Mouse (Mus musculus) CH12.LX (cell line): ENCODE data around the gene Cacnb4. TPM values are rescaled to one million over a fixed set of nuclear protein-coding genes. Genes with fewer than 3 reads are reported as not detected.

Source experiments
- DNase-seq: peaks from one replicate; pipeline ENCODE4 v3.0.0-alpha.2; 2013; ENCODE audit errors: extremely low read depth
- H3K27ac ChIP-seq: 2 replicates; pipeline ENCODE4 v1.5.1; 2012; ENCODE audit warnings: low read depth, mild to moderate bottlenecking, control low read depth, moderate library complexity; ENCODE audit not compliant: insufficient read depth
- H3K27me3 ChIP-seq: replicated peaks from 2 replicates; pipeline ENCODE3; 2012; ENCODE audit warnings: inconsistent platforms
- H3K36me3 ChIP-seq, 2 experiments: replicated peaks in 1 of 2; 2 replicates each; pipeline versions ENCODE3 to v1.6.1; 2012; ENCODE audit warnings: inconsistent platforms in 1 of 2, low read length in 1 of 2, mild to moderate bottlenecking in 1 of 2, mixed read lengths in 1 of 2, moderate library complexity in 1 of 2; ENCODE audit not compliant: control insufficient read depth in 1 of 2, insufficient read depth in 1 of 2
- H3K4me1 ChIP-seq, 2 experiments: 2 replicates each; pipeline ENCODE4 v1.6.1; 2012; ENCODE audit warnings: inconsistent platforms in 1 of 2, moderate library complexity in 1 of 2; ENCODE audit not compliant: insufficient read depth in 2 of 2, control insufficient read depth in 1 of 2
- H3K4me2 ChIP-seq: 2 replicates; pipeline ENCODE4 v1.6.1; 2012; ENCODE audit warnings: low read depth, mild to moderate bottlenecking, control low read depth; ENCODE audit not compliant: poor library complexity, insufficient read depth, severe bottlenecking
- H3K4me3 ChIP-seq, 3 experiments: fragments of 150-350 bp in 1 of 3; sonication (generic) in 1 of 3; replicated peaks in 1 of 3; 2 replicates each; pipeline versions ENCODE3 to v1.5.1; 2011 to 2012; ENCODE audit warnings: low read depth in 2 of 3, low read length in 2 of 3, mild to moderate bottlenecking in 2 of 3, moderate library complexity in 2 of 3, control low read depth in 1 of 3, improper control_type of control experiment in 1 of 3, inconsistent platforms in 1 of 3, mixed read lengths in 1 of 3; ENCODE audit not compliant: poor library complexity in 1 of 3
- H3K79me2 ChIP-seq: replicated peaks from 2 replicates; pipeline ENCODE4 v1.6.1; 2012; ENCODE audit warnings: mild to moderate bottlenecking, moderate library complexity; ENCODE audit not compliant: control insufficient read depth, poor library complexity, insufficient read depth, severe bottlenecking; ENCODE audit errors: extremely low read depth
- H3K9ac ChIP-seq: 2 replicates; pipeline ENCODE4 v1.6.1; 2012; ENCODE audit warnings: low read depth, mild to moderate bottlenecking, control low read depth, moderate library complexity; ENCODE audit not compliant: insufficient read depth
- H3K9me3 ChIP-seq: replicated peaks from 2 replicates; pipeline ENCODE3; 2012; ENCODE audit warnings: low read length, inconsistent platforms, mixed read lengths
- BHLHE40 ChIP-seq: IDR thresholded peaks from 2 replicates; pipeline ENCODE4 v1.6.1; 2011; ENCODE audit warnings: mild to moderate bottlenecking, low read depth, low read length, improper control_type of control experiment
- CHD1 ChIP-seq: IDR thresholded peaks from 2 replicates; pipeline ENCODE4 v1.6.1; 2012; ENCODE audit warnings: low read depth, low read length, improper control_type of control experiment, inconsistent platforms
- ELF1 ChIP-seq: IDR thresholded peaks from 2 replicates; pipeline ENCODE4 v1.6.1; 2014; ENCODE audit warnings: low read depth, mild to moderate bottlenecking, inconsistent platforms, low read length, improper control_type of control experiment
- EP300 ChIP-seq: IDR thresholded peaks from 2 replicates; pipeline ENCODE4 v1.6.1; 2011; ENCODE audit warnings: low read length, improper control_type of control experiment
- ETS1 ChIP-seq: conservative IDR thresholded peaks from 2 replicates; pipeline ENCODE4 v1.6.1; 2012; ENCODE audit warnings: low read depth, mild to moderate bottlenecking, inconsistent platforms, low read length, improper control_type of control experiment, moderate library complexity
- JUN ChIP-seq: IDR thresholded peaks from 2 replicates; pipeline ENCODE4 v1.6.1; 2011; ENCODE audit warnings: low read depth, mild to moderate bottlenecking, low read length, improper control_type of control experiment, moderate library complexity; ENCODE audit not compliant: insufficient read depth
- KAT2A ChIP-seq: IDR thresholded peaks from 2 replicates; pipeline ENCODE4 v1.6.1; 2012; ENCODE audit warnings: low read length, improper control_type of control experiment, inconsistent platforms; ENCODE audit not compliant: insufficient replicate concordance
- MAFK ChIP-seq: IDR thresholded peaks from 2 replicates; pipeline ENCODE4 v1.6.1; 2011; ENCODE audit warnings: low read length, improper control_type of control experiment; ENCODE audit not compliant: insufficient replicate concordance
- MAX ChIP-seq: IDR thresholded peaks from 2 replicates; pipeline ENCODE4 v1.6.1; 2011; ENCODE audit warnings: low read length, improper control_type of control experiment
- MAZ ChIP-seq: IDR thresholded peaks from 2 replicates; pipeline ENCODE4 v1.6.1; 2012; ENCODE audit warnings: low read depth, mild to moderate bottlenecking, inconsistent platforms, low read length, improper control_type of control experiment, moderate library complexity
- MEF2A ChIP-seq: IDR thresholded peaks from 2 replicates; pipeline ENCODE4 v1.6.1; 2014; ENCODE audit warnings: low read depth, mild to moderate bottlenecking, inconsistent platforms, low read length, improper control_type of control experiment, borderline replicate concordance
- MYC ChIP-seq: IDR thresholded peaks from 2 replicates; pipeline ENCODE4 v1.6.1; 2011; ENCODE audit warnings: low read depth, mild to moderate bottlenecking, improper control_type of control experiment, low read length
- NELFE ChIP-seq: IDR thresholded peaks from 2 replicates; pipeline ENCODE4 v1.6.1; 2011; ENCODE audit warnings: low read depth, low read length, improper control_type of control experiment
- POLR2A ChIP-seq: IDR thresholded peaks from 2 replicates; pipeline ENCODE4 v1.6.1; 2011; ENCODE audit warnings: low read depth, mild to moderate bottlenecking, improper control_type of control experiment, low read length
- SIN3A ChIP-seq: IDR thresholded peaks from 2 replicates; pipeline ENCODE4 v1.6.1; 2012; ENCODE audit warnings: low read length, improper control_type of control experiment, inconsistent platforms
- SMC3 ChIP-seq: IDR thresholded peaks from 2 replicates; pipeline ENCODE4 v1.6.1; 2011; ENCODE audit warnings: low read depth, low read length, improper control_type of control experiment
- USF1 ChIP-seq: IDR thresholded peaks from 2 replicates; pipeline ENCODE4 v1.6.1; 2014; ENCODE audit warnings: low read depth, mild to moderate bottlenecking, inconsistent platforms, low read length, improper control_type of control experiment
- USF2 ChIP-seq: conservative IDR thresholded peaks from 2 replicates; pipeline ENCODE4 v1.6.1; 2011; ENCODE audit warnings: low read depth, low read length, improper control_type of control experiment
- ZC3H11A ChIP-seq: IDR thresholded peaks from 2 replicates; pipeline ENCODE4 v1.6.1; 2012; ENCODE audit warnings: low read depth, mild to moderate bottlenecking, inconsistent platforms, low read length, improper control_type of control experiment
- ZNF384 ChIP-seq: IDR thresholded peaks from 2 replicates; pipeline ENCODE4 v1.6.1; 2012; ENCODE audit warnings: low read depth, low read length, improper control_type of control experiment, inconsistent platforms
- dilution Hi-C: fragments of 300-500 bp; cut with MboI; formaldehyde crosslinking; loops from 2 replicates; pipeline ENCODE4 v1.14.3; 2020; ENCODE audit warnings: low sequenced_read_pairs; ENCODE audit not compliant: extremely low pct_unique_long_range_greater_than_20kb, extremely low pct_ligation_motif_present
- in situ Hi-C: fragments of 300-500 bp; cut with MboI; formaldehyde crosslinking; loops from 3 replicates; pipeline ENCODE4 v1.14.3; 2019; ENCODE audit warnings: low sequenced_read_pairs, low pct_ligation_motif_present, low pct_unique_long_range_greater_than_20kb, mixed read lengths
- polyA plus RNA-seq: library from polyadenylated mRNA; unstranded; fragments of >175 nt; gene quantifications from 2 replicates; pipeline ENCODE4 v1.2.1, GENCODE M21; 2012; ENCODE audit warnings: low read depth; ENCODE audit not compliant: insufficient read length
- total RNA-seq, 2 experiments: library from RNA; depleted of rRNA; stranded (reverse); fragments of 300-350 nt in 1 of 2; fragments of >200 nt in 1 of 2; gene quantifications; 2 replicates each; pipeline ENCODE4 v1.2.3; 2012 to 2014

The Cacnb4 gene
- total and polyA plus RNA-seq, 3 experiments, result 0.77 to 3.4 (median 1.5) TPM

DNA sequence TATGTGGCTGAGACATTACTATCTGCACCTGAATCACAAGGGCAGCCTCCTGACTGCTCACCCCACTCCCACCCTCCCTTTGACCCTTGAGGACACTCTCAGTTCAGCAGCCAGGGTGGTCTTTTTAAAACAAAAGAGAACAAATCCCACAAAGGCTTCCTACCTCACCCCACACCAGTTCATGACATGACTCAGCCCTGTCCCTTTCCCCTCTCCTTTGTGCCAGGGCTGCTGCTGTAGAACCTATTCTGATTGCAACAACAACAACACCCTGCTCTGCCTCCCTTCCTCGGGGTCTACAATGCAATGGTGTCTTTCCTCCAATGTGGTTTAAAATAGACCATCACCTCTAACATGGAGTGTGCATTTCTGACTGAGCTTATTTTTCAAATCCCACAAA is 67.1 kb downstream of the Cacnb4 start:
- Histone ChIP-seq H3K27me3 (no peaks in the 10 kb centered on the region), H3K36me3 (no peaks in the 10 kb centered on the region), H3K4me3 (no peak overlapping the region), H3K4me2 (no peak overlapping the region), H3K9ac (no peak overlapping the region), H3K79me2 (no peaks in the 10 kb centered on the region), H3K27ac (no peak overlapping the region), H3K4me1 (peaks cover 0 to 19% of the 10 kb centered on the region in 2 experiments; a peak in 2 of 4 replicates), H3K9me3 (no peaks in the 10 kb centered on the region)
- no peak for TF ChIP-seq POLR2A
- no peak for TF ChIP-seq SMC3
- no peak for TF ChIP-seq MYC
- TF ChIP-seq USF2, result no peak
- no peak for TF ChIP-seq MEF2A
- TF ChIP-seq MAX, result no peak
- TF ChIP-seq NELFE, result no peak
- no peak for TF ChIP-seq ZNF384
- in situ Hi-C loops, result no loop called here
- dilution Hi-C loops, result no loop called here
- no peak for DNase-seq

DNA sequence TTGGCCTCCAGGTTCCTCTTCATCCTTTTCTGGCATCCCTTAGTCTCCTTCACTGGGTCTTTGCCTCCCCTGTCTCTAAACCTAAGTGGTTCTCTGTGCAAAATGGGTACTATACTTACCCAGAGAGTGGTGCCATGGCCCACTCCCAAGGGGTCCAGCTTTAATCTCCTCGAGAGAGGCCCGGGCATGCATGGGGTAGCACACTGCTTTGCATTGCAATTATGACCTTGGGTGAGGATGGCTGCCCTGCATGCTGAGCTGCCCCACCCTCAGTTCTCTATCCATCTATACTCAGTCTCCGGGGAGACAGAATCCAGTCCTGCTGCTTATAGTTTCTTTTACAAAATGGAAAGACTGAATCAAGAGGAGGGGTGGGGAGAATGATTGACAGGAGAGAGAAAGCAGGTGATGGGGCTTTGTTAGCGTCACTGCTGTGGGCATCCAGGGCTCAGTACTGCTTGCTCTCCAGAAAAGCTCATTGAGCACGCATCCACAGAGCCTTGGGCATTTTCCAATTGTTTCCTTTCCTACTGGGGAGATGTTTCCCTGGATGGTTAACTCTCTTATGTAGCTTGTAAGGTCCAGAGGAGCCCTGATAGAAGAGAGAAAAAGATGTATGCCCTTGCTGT is 68.7 kb downstream of the Cacnb4 start:
- H3K36me3 ChIP-seq, result peaks cover 0 to 2% of the 10 kb centered on the region in 2 experiments
- no peak overlapping the region for H3K4me3 ChIP-seq
- in situ Hi-C loops (no loop called here), dilution Hi-C loops (no loop called here)
- H3K9me3 ChIP-seq, result no peaks in the 10 kb centered on the region
- H3K27ac ChIP-seq, result no peak overlapping the region
- peaks cover 0 to 19% of the 10 kb centered on the region in 2 experiments; a peak in 2 of 4 replicates for H3K4me1 ChIP-seq
- H3K4me2 ChIP-seq, result no peak overlapping the region
- no peaks in the 10 kb centered on the region for H3K79me2 ChIP-seq
- no peak overlapping the region for H3K9ac ChIP-seq
- no peaks in the 10 kb centered on the region for H3K27me3 ChIP-seq
- DNase-seq, result no peak
- TF ChIP-seq ELF1 (no peak), MAZ (no peak), USF2 (no peak), MAFK (no peak), SIN3A (no peak), ETS1 (no peak), KAT2A (no peak), BHLHE40 (no peak), EP300 (no peak), USF1 (no peak), ZC3H11A (no peak), JUN (no peak), CHD1 (no peak)
- TF ChIP-seq, all 38 proteins: peak for 0
